Mouse (Mus musculus) embryonic facial prominence, embryonic 13.5 days (tissue): ENCODE measurements around the gene Rps6ka2. TPM values are rescaled to one million over a fixed set of nuclear protein-coding genes. Genes with fewer than 3 reads are reported as not detected.
A peak's percentile ranks its signal among the peaks of the same experiment; 100 is the strongest.

Experiments
- ATAC-seq: fragments of 200-750 bp; cut with Nextera tagmentation; 2 replicates; pipeline ENCODE4 v1.8.0; 2017; ENCODE audit warnings: low read depth; ENCODE audit not compliant: insufficient number of reproducible peaks, insufficient read depth, low FRiP score, low TSS enrichment
- H3K27ac ChIP-seq: fragments of 300-500 bp; sonication (generic); 2 replicates; pipeline ENCODE4 v1.5.1; 2015; ENCODE audit warnings: moderate library complexity, mild to moderate bottlenecking, inconsistent platforms
- H3K27me3 ChIP-seq: fragments of 300-500 bp; sonication (generic); 2 replicates; pipeline ENCODE4 v1.6.1; 2015; ENCODE audit warnings: mild to moderate bottlenecking, inconsistent platforms
- H3K36me3 ChIP-seq: fragments of 300-500 bp; sonication (generic); 2 replicates; pipeline ENCODE4 v1.6.1; 2015; ENCODE audit warnings: mild to moderate bottlenecking, inconsistent platforms
- H3K4me1 ChIP-seq: fragments of 300-500 bp; sonication (generic); 2 replicates; pipeline ENCODE4 v1.6.1; 2015; ENCODE audit warnings: inconsistent platforms
- H3K4me2 ChIP-seq: fragments of 300-500 bp; sonication (generic); 2 replicates; pipeline ENCODE4 v1.6.1; 2015; ENCODE audit warnings: moderate library complexity, mild to moderate bottlenecking, inconsistent platforms
- H3K4me3 ChIP-seq: fragments of 300-500 bp; sonication (generic); 2 replicates; pipeline ENCODE4 v1.5.1; 2015; ENCODE audit warnings: mild to moderate bottlenecking, inconsistent platforms
- H3K9ac ChIP-seq: fragments of 300-500 bp; sonication (generic); 2 replicates; pipeline ENCODE4 v1.6.1; 2015; ENCODE audit warnings: mild to moderate bottlenecking, inconsistent platforms
- H3K9me3 ChIP-seq: fragments of 300-500 bp; sonication (generic); 2 replicates; pipeline ENCODE4 v1.6.1; 2016; ENCODE audit warnings: inconsistent platforms
- WGBS: fragments of 180-500 bp; shearing (Covaris S2); methylation state at CpG from one replicate; pipeline ENCODE4 v1.1.7; 2015; ENCODE audit warnings: mixed read lengths; 5-methylcytosine and 5-hydroxymethylcytosine counted together
- polyA plus RNA-seq: library from polyadenylated mRNA; unstranded; fragments of >200 nt; fragmentation: Nextera tagmentation; extraction: Ambion mirVana; gene quantifications from 2 replicates; pipeline ENCODE4 v1.2.1, GENCODE M21; 2015

Gene Rps6ka2
- polyA plus RNA-seq, 1 experiment from 2014 or later, result 12.1 TPM

- peaks cover 4% of the 10 kb centered on the region for H3K4me1 ChIP-seq
- 58% methylated on average over 7 of the region's 7 CpGs for WGBS
- no peak overlapping the region for H3K4me3 ChIP-seq
- no peak overlapping the region for H3K27ac ChIP-seq
- no peaks in the 10 kb centered on the region for H3K9me3 ChIP-seq
- H3K9ac ChIP-seq, result no peak overlapping the region
- no peak overlapping the region for H3K4me2 ChIP-seq
- ATAC-seq, result no peak
- H3K36me3 ChIP-seq, result peaks cover 6% of the 10 kb centered on the region; the same call in 1 of the 2 replicates
- H3K27me3 ChIP-seq, result no peaks in the 10 kb centered on the region
Observed at GRCm38 (mm10) chr17:7232400-7232799, 62.5 kb downstream of the Rps6ka2 start.

- Histone ChIP-seq H3K9me3 (no peaks in the 10 kb centered on the region), H3K36me3 (peaks cover 12% of the 10 kb centered on the region), H3K4me1 (no peaks in the 10 kb centered on the region), H3K4me2 (no peak overlapping the region), H3K9ac (no peak overlapping the region), H3K27ac (no peak overlapping the region), H3K4me3 (no peak overlapping the region), H3K27me3 (no peaks in the 10 kb centered on the region)
- no peak for ATAC-seq
Observed at GRCm38 (mm10) chr17:7233197-7233596, 63.3 kb downstream of the Rps6ka2 start.

GRCm38 (mm10) chr17:7237706-7238105 is 67.8 kb downstream of the Rps6ka2 start:
- ATAC-seq, result no peak
- Histone ChIP-seq H3K4me3 (no peak overlapping the region), H3K36me3 (peaks cover 12% of the 10 kb centered on the region), H3K27me3 (no peaks in the 10 kb centered on the region), H3K9me3 (no peaks in the 10 kb centered on the region), H3K27ac (no peak overlapping the region), H3K9ac (no peak overlapping the region), H3K4me2 (no peak overlapping the region), H3K4me1 (no peaks in the 10 kb centered on the region)
- WGBS, result 96% methylated on average over 9 of the region's 9 CpGs

GRCm38 (mm10) chr17:7238766-7239165 is 68.9 kb downstream of the Rps6ka2 start:
- H3K36me3 ChIP-seq, result peaks cover 12% of the 10 kb centered on the region
- H3K27ac ChIP-seq, result no peak overlapping the region
- 78% methylated on average over 4 of the region's 4 CpGs for WGBS
- no peaks in the 10 kb centered on the region for H3K9me3 ChIP-seq
- H3K27me3 ChIP-seq, result no peaks in the 10 kb centered on the region
- H3K4me3 ChIP-seq, result no peak overlapping the region
- H3K9ac ChIP-seq, result no peak overlapping the region
- no peak for ATAC-seq
- no peak overlapping the region for H3K4me2 ChIP-seq
- H3K4me1 ChIP-seq, result no peaks in the 10 kb centered on the region

- WGBS, result 77% methylated on average over 4 of the region's 4 CpGs
- no peak overlapping the region for H3K9ac ChIP-seq
- H3K27me3 ChIP-seq, result no peaks in the 10 kb centered on the region
- ATAC-seq, result no peak
- no peak overlapping the region for H3K4me2 ChIP-seq
- no peaks in the 10 kb centered on the region for H3K4me1 ChIP-seq
- peaks cover 12% of the 10 kb centered on the region for H3K36me3 ChIP-seq
- H3K4me3 ChIP-seq, result no peak overlapping the region
- H3K9me3 ChIP-seq, result no peaks in the 10 kb centered on the region
- H3K27ac ChIP-seq, result no peak overlapping the region
Observed at GRCm38 (mm10) chr17:7240526-7240925, 70.6 kb downstream of the Rps6ka2 start.

GRCm38 (mm10) chr17:7245078-7245477 is 75.2 kb downstream of the Rps6ka2 start:
- 89% methylated on average over 6 of the region's 6 CpGs for WGBS
- Histone ChIP-seq H3K36me3 (0 out of 2 replicates have a peak, but pooled peaks cover 6% of the 10 kb centered on the region), H3K9ac (no peak overlapping the region), H3K27ac (no peak overlapping the region), H3K4me2 (no peak overlapping the region), H3K27me3 (no peaks in the 10 kb centered on the region), H3K4me1 (no peaks in the 10 kb centered on the region), H3K9me3 (no peaks in the 10 kb centered on the region), H3K4me3 (no peak overlapping the region)
- no peak for ATAC-seq

GRCm38 (mm10) chr17:7246893-7247556 is 77.1 kb downstream of the Rps6ka2 start:
- WGBS, result 66% methylated on average over 6 of the region's 6 CpGs

GRCm38 (mm10) chr17:7250373-7250772 is 80.5 kb downstream of the Rps6ka2 start:
- H3K27ac ChIP-seq, result no peak overlapping the region
- no peaks in the 10 kb centered on the region for H3K27me3 ChIP-seq
- peaks cover 19% of the 10 kb centered on the region; the same call in 1 of the 2 replicates for H3K36me3 ChIP-seq
- no peak for ATAC-seq
- H3K9me3 ChIP-seq, result no peaks in the 10 kb centered on the region
- no peak overlapping the region for H3K4me3 ChIP-seq
- no peak overlapping the region for H3K4me2 ChIP-seq
- H3K4me1 ChIP-seq, result no peaks in the 10 kb centered on the region
- 71% methylated on average over 4 of the region's 4 CpGs for WGBS
- H3K9ac ChIP-seq, result no peak overlapping the region

More at GRCm38 (mm10) chr17:7246893-7247556, 77.1 kb downstream of the Rps6ka2 start:
- H3K4me3 ChIP-seq, result no peak overlapping the region
- peaks cover 15% of the 10 kb centered on the region; the same call in 1 of the 2 replicates for H3K36me3 ChIP-seq
- H3K4me2 ChIP-seq, result no peak overlapping the region
- H3K9ac ChIP-seq, result no peak overlapping the region
- ATAC-seq, result no peak
- H3K9me3 ChIP-seq, result no peaks in the 10 kb centered on the region
- H3K27me3 ChIP-seq, result no peaks in the 10 kb centered on the region
- H3K4me1 ChIP-seq, result no peaks in the 10 kb centered on the region
- H3K27ac ChIP-seq, result no peak overlapping the region

- WGBS, result 67% methylated on average over 1 of the region's 1 CpGs
- H3K4me1 ChIP-seq, result peaks cover 6% of the 10 kb centered on the region
- 0 out of 2 replicates have a peak, but pooled peaks cover 3% of the 10 kb centered on the region for H3K36me3 ChIP-seq
- no peaks in the 10 kb centered on the region for H3K27me3 ChIP-seq
- H3K4me2 ChIP-seq, result no peak overlapping the region
- no peaks in the 10 kb centered on the region for H3K9me3 ChIP-seq
- ATAC-seq, result no peak
- no peak overlapping the region for H3K9ac ChIP-seq
- H3K4me3 ChIP-seq, result no peak overlapping the region
- H3K27ac ChIP-seq, result no peak overlapping the region
Observed at GRCm38 (mm10) chr17:7257208-7257607, 87.3 kb downstream of the Rps6ka2 start.

- Histone ChIP-seq H3K27me3 (no peaks in the 10 kb centered on the region), H3K9me3 (no peaks in the 10 kb centered on the region), H3K4me1 (peaks cover 6% of the 10 kb centered on the region), H3K4me2 (no peak overlapping the region), H3K36me3 (0 out of 2 replicates have a peak, but pooled peaks cover 5% of the 10 kb centered on the region), H3K4me3 (no peak overlapping the region), H3K27ac (no peak overlapping the region), H3K9ac (no peak overlapping the region)
- 81% methylated on average over 15 of the region's 15 CpGs for WGBS
- ATAC-seq, result no peak
Observed at GRCm38 (mm10) chr17:7258748-7259359, 88.9 kb downstream of the Rps6ka2 start.

GRCm38 (mm10) chr17:7260360-7260759 is 90.4 kb downstream of the Rps6ka2 start:
- no peak overlapping the region for H3K4me2 ChIP-seq
- 0 out of 2 replicates have a peak, but pooled peaks cover 5% of the 10 kb centered on the region for H3K36me3 ChIP-seq
- 32% methylated on average over 10 of the region's 10 CpGs for WGBS
- no peaks in the 10 kb centered on the region for H3K9me3 ChIP-seq
- peaks cover 6% of the 10 kb centered on the region for H3K4me1 ChIP-seq
- no peak overlapping the region for H3K4me3 ChIP-seq
- no peaks in the 10 kb centered on the region for H3K27me3 ChIP-seq
- no peak overlapping the region for H3K9ac ChIP-seq
- no peak for ATAC-seq
- H3K27ac ChIP-seq, result no peak overlapping the region

- WGBS, result 15% methylated on average over 10 of the region's 10 CpGs
- Histone ChIP-seq H3K4me1 (peaks cover 16% of the 10 kb centered on the region), H3K9ac (no peak overlapping the region), H3K27me3 (no peaks in the 10 kb centered on the region), H3K9me3 (no peaks in the 10 kb centered on the region), H3K4me2 (no peak overlapping the region), H3K4me3 (no peak overlapping the region), H3K27ac (0 out of 2 replicates have a peak overlapping the region, but pooled peaks have one; percentile 28), H3K36me3 (0 out of 2 replicates have a peak, but pooled peaks cover 5% of the 10 kb centered on the region)
- ATAC-seq, result no peak
Observed at GRCm38 (mm10) chr17:7262056-7262455, 92.1 kb downstream of the Rps6ka2 start.
